Mouse (Mus musculus) liver, embryonic 14.5 days (tissue): ENCODE measurements around the gene Mgst3. TPM values are rescaled to one million over a fixed set of nuclear protein-coding genes. Genes with fewer than 3 reads are reported as not detected.

Source experiments
- ATAC-seq: fragments of 200-750 bp; cut with Nextera tagmentation; 2 replicates; pipeline ENCODE4 v1.8.0; 2017; ENCODE audit warnings: moderate number of reproducible peaks, mild to moderate bottlenecking, moderate library complexity; ENCODE audit not compliant: insufficient read depth
- DNase-seq, 3 experiments: peaks; one replicate each; pipeline ENCODE4 v3.0.0-alpha.2; 2012 to 2013; ENCODE audit warnings: low read depth in 3 of 3, low spot score in 3 of 3
- H3K27ac ChIP-seq: fragments of 300-500 bp; sonication (generic); 2 replicates; pipeline ENCODE4 v1.5.1; 2014; ENCODE audit warnings: moderate library complexity, mild to moderate bottlenecking, control low read depth, inconsistent platforms
- H3K27me3 ChIP-seq: fragments of 300-500 bp; sonication (generic); 2 replicates; pipeline ENCODE4 v1.6.1; 2014; ENCODE audit warnings: mild to moderate bottlenecking, low read length, moderate library complexity; ENCODE audit not compliant: control insufficient read depth, insufficient read depth
- H3K36me3 ChIP-seq: fragments of 300-500 bp; sonication (generic); replicated peaks from 2 replicates; pipeline ENCODE4 v1.6.1; 2014; ENCODE audit warnings: low read depth; ENCODE audit not compliant: control insufficient read depth, insufficient read depth
- H3K4me1 ChIP-seq, 2 experiments: fragments of 200-500 bp in 1 of 2; fragments of 300-500 bp in 1 of 2; sonication (generic) in 1 of 2; replicated peaks; 2 replicates each; pipeline ENCODE4 v1.6.1; 2012 to 2014; ENCODE audit warnings: antibody characterized with exemption in 1 of 2, inconsistent platforms in 1 of 2, low read length in 1 of 2; ENCODE audit not compliant: control insufficient read depth in 2 of 2, insufficient read depth in 2 of 2
- H3K4me2 ChIP-seq: fragments of 300-500 bp; sonication (generic); 2 replicates; pipeline ENCODE4 v1.6.1; 2014; ENCODE audit warnings: low read depth, mild to moderate bottlenecking, control low read depth, moderate library complexity
- H3K4me3 ChIP-seq, 2 experiments: fragments of 200-500 bp in 1 of 2; fragments of 300-500 bp in 1 of 2; sonication (generic) in 1 of 2; 2 replicates each; pipeline ENCODE4 v1.5.1; 2012 to 2014; ENCODE audit warnings: low read depth in 2 of 2, low read length in 2 of 2, mild to moderate bottlenecking in 2 of 2, control low read depth in 1 of 2, inconsistent platforms in 1 of 2, moderate library complexity in 1 of 2; ENCODE audit not compliant: insufficient read depth in 1 of 2
- H3K9ac ChIP-seq: fragments of 300-500 bp; sonication (generic); replicated peaks from 2 replicates; pipeline ENCODE4 v1.6.1; 2014; ENCODE audit warnings: mild to moderate bottlenecking, control low read depth, moderate library complexity
- H3K9me3 ChIP-seq: fragments of 300-500 bp; sonication (generic); 2 replicates; pipeline ENCODE4 v1.6.1; 2016; ENCODE audit warnings: low read length, mixed read lengths; ENCODE audit not compliant: control insufficient read depth
- CTCF ChIP-seq: IDR thresholded peaks from 2 replicates; pipeline ENCODE4 v1.5.1; 2016; ENCODE audit warnings: antibody characterized with exemption, low read depth, control low read depth
- EP300 ChIP-seq: IDR thresholded peaks from 2 replicates; pipeline ENCODE4 v1.6.1; 2016; ENCODE audit warnings: antibody characterized with exemption, low read depth
- WGBS: fragments of 180-500 bp; shearing (Covaris S2); extraction: QIAGEN DNeasy Blood & Tissue Kit; methylation state at CpG from one replicate; pipeline ENCODE4 v1.1.7; 2014; ENCODE audit not compliant: insufficient replicate concordance; 5-methylcytosine and 5-hydroxymethylcytosine counted together
- polyA plus RNA-seq, 2 experiments: library from polyadenylated mRNA; depleted of rRNA in 1 of 2; stranded (reverse) in 1 of 2; unstranded in 1 of 2; fragments of >200 nt; fragmentation: Nextera tagmentation in 1 of 2; extraction: Ambion mirVana in 1 of 2; gene quantifications; 2 replicates each; pipeline versions ENCODE4 v1.2.1 to v1.2.3; 2012 to 2014

Mgst3 gene
- polyA plus RNA-seq, 2 experiments, result 330 to 596 TPM

DNA sequence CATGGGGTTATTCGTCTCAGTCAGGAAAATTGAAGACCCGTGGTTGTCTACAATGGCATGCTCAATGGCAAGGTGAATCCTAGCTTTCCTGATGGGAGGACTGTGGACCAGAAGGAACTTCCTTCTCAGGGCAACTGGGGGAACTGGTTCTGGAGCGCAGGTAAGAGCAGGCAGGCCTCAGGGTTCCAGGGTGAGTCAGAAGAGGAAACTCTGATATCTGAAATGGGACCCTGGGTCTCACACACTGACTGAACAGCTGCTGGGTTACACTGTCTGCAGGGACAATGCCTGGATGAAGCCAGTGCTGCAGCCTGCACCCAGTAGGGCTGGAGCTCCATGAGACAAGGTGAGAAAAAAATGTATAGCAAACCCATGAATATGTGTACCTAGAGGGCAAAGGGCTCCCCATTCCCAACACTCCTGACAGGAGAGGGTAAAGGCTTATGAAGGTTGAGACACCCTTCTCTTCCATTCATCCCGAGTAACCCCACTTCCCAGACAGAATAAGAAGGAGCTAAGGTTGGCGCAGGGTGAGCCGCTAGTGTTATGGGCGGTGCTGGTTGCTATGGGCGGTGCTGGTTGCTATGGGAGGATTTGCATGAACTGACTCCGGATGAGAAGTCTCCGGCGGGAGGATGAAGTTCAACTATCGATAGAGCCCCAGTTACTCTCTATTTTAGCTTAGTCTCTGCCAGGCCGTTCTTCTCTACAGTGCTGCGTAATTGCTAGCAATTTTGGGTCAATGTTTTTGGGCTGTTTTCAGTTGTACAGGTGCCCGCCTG, 19.4 kb downstream of the Mgst3 start:
- H3K4me2 ChIP-seq, result peak overlapping the region; percentile 31
- WGBS, result 28% methylated on average over 15 of the region's 15 CpGs
- H3K9me3 ChIP-seq, result no peaks in the 10 kb centered on the region
- TF ChIP-seq CTCF, result no peak
- no peak for TF ChIP-seq EP300
- no peak overlapping the region; the same call in 1 of the 2 replicates for H3K9ac ChIP-seq
- H3K27ac ChIP-seq, result peak overlapping the region; percentile 25
- no peaks in the 10 kb centered on the region for H3K27me3 ChIP-seq
- H3K4me1 ChIP-seq, result peaks cover 29 to 44% of the 10 kb centered on the region in 2 experiments
- peak; percentile 75 to 84 (median 76) for DNase-seq
- peaks cover 89% of the 10 kb centered on the region for H3K36me3 ChIP-seq
- peak overlapping the region in 1 of 2 experiments; percentile 18; a peak in 3 of 4 replicates for H3K4me3 ChIP-seq
- peak; percentile 70 for ATAC-seq

DNA sequence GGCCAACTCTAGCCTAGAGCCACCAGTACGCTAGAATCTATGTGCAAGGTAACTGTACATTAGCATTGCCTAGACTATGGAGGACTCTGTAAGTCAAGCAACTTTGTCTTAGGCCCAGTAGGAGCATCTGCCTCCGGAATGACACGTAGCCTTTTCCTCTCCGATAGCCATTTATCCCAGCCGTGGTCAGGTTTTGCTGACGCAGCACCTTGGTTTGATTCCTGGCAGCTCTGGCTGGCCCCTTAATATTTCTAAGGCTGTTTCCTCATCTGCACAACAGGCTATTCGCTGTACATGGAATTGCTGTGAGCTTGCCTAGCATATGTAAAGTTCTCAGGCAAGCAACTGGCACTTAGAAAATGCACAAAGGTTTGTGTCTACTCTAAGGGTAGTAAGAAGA, 20.9 kb downstream of the Mgst3 start:
- Histone ChIP-seq H3K9me3 (no peaks in the 10 kb centered on the region), H3K36me3 (peaks cover 83% of the 10 kb centered on the region), H3K27me3 (no peaks in the 10 kb centered on the region), H3K9ac (no peak overlapping the region), H3K27ac (no peak overlapping the region), H3K4me2 (no peak overlapping the region), H3K4me1 (peaks cover 39 to 50% of the 10 kb centered on the region in 2 experiments), H3K4me3 (no peak overlapping the region)
- TF ChIP-seq EP300 (no peak), CTCF (no peak)
- DNase-seq, result no peak
- ATAC-seq, result no peak
- 93% methylated on average over 7 of the region's 7 CpGs for WGBS

DNA sequence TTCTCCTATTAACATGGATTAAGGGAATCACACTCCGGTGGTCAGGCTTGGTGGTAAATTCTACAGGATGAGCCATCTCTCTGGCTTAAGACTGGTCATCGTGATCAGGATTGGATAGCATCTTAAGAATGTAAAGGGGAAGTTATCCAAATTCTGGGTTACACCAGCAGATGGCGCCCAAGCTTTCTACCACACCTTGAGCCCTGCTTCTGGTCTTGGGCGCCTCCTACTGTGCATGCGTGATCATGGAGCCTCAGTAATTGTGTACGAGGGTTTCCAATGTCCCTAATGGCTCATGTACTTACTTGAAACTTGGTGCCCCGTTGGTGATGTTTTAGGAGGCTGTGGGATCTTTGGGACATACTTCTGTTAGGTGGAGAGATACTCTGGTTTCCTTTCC, 23.7 kb downstream of the Mgst3 start:
- ATAC-seq (peak; percentile 46), DNase-seq (peak; percentile 89 to 92 (median 89))
- TF ChIP-seq EP300 (peak; percentile 38; the same call in 1 of the 2 replicates), CTCF (peak; percentile 100)
- Histone ChIP-seq H3K9me3 (no peaks in the 10 kb centered on the region), H3K27me3 (no peaks in the 10 kb centered on the region), H3K9ac (no peak overlapping the region), H3K4me1 (peaks cover 34 to 48% of the 10 kb centered on the region in 2 experiments), H3K4me2 (no peak overlapping the region; the same call in 1 of the 2 replicates), H3K4me3 (no peak overlapping the region), H3K27ac (peak overlapping the region; percentile 84), H3K36me3 (peaks cover 80% of the 10 kb centered on the region)
- WGBS, result 5% methylated on average over 7 of the region's 7 CpGs

DNA sequence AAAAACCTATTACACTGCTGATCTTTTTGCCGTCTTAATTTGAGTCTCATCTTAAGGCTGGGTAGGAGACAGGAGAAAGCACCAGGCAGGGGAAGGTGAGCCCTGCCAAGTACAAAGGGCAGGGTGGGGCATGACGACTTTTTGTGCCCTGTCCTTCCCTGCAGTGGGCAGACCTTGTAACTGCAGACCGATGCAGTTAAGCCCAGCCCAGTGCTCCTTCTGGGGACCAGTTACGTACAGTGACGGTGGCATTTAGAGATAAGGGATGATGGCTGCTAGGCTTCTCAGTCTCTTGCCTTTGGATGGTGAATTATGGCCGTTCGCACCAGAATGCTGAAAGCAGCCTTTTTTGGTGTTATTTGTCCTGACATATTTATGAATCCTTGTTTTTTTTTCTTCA, 25.1 kb downstream of the Mgst3 start:
- Histone ChIP-seq H3K9me3 (no peaks in the 10 kb centered on the region), H3K4me3 (no peak overlapping the region), H3K4me2 (peak overlapping the region; percentile 53), H3K9ac (peak overlapping the region; percentile 52; the same call in 1 of the 2 replicates), H3K27me3 (no peaks in the 10 kb centered on the region), H3K4me1 (peaks cover 26 to 37% of the 10 kb centered on the region in 2 experiments), H3K27ac (peak overlapping the region; percentile 84), H3K36me3 (peaks cover 82% of the 10 kb centered on the region)
- DNase-seq (peak; percentile 76 to 84 (median 78)), ATAC-seq (peak; percentile 88)
- TF ChIP-seq EP300 (no peak; the same call in 1 of the 2 replicates), CTCF (peak; percentile 80)
- 32% methylated on average over 7 of the region's 7 CpGs for WGBS

DNA sequence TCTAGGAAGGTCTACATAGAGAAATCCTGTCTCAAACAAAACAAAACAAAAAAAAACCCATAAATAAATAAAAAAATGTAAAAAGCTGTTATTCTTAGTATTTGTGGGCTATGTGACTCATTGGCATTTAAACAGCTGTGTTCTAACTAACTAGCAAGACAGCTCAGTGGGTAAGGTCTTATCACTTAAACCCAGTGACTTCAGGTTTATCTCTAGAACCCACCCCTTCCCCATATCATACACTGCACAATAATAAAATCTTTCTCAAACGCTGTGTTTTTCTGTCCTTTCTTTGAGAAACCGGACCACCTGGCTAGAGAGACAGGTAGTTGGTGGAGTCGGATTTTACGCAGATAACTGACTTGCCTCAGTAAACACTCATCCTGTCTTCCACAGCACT, 25.6 kb downstream of the Mgst3 start:
- ATAC-seq (peak; percentile 78), DNase-seq (peak in 1 of 3 experiments; percentile 54)
- 29% methylated on average over 4 of the region's 4 CpGs for WGBS
- Histone ChIP-seq H3K4me1 (peaks cover 26 to 37% of the 10 kb centered on the region in 2 experiments), H3K9ac (peak overlapping the region; percentile 52; the same call in 1 of the 2 replicates), H3K27ac (peak overlapping the region; percentile 84), H3K4me3 (no peak overlapping the region), H3K36me3 (peaks cover 82% of the 10 kb centered on the region), H3K27me3 (no peaks in the 10 kb centered on the region), H3K9me3 (no peaks in the 10 kb centered on the region), H3K4me2 (peak overlapping the region; percentile 53)
- TF ChIP-seq EP300 (peak; percentile 83), CTCF (no peak)
